Mouse (Mus musculus): Measurements from ENCODE around the gene Myt1l. TPM values are rescaled to one million over a fixed set of nuclear protein-coding genes. Genes with fewer than 3 reads are reported as not detected.

Gene Myt1l
- total and polyA plus RNA-seq, 2 experiments from 2014 or later, result 68.6 to 173 TPM

- peaks cover 14% of the 10 kb centered on the region for H3K4me1 ChIP-seq (ENCODE audit: insufficient read depth, low read length)
- H3K4me3 ChIP-seq (ENCODE audit: low read length), result no peak overlapping the region
- ATAC-seq, result peak; percentile 93
- peak; percentile 92 for TF ChIP-seq CTCF (IDR thresholded peaks at IDR 0.05; ENCODE audit: low read depth)
- 0 out of 2 replicates have a peak, but pooled peaks cover 5% of the 10 kb centered on the region for H3K36me3 ChIP-seq (ENCODE audit: insufficient read depth, low read length)
- no peaks in the 10 kb centered on the region for H3K9me3 ChIP-seq (ENCODE audit: low read length)
- WGBS, result 4% methylated on average over 9 of the region's 9 CpGs
- H3K4me2 ChIP-seq (ENCODE audit: low read depth, low read length), result no peak overlapping the region
- H3K9ac ChIP-seq (replicated peaks; ENCODE audit: low read length), result no peak overlapping the region
- H3K27ac ChIP-seq, result peak overlapping the region; percentile 76
- no peaks in the 10 kb centered on the region for H3K27me3 ChIP-seq (ENCODE audit: insufficient read depth, low read length)
- peak; percentile 95 for DNase-seq (ENCODE audit: low spot score)
These were observed 354.9 kb downstream of the Myt1l start for GRCm38 (mm10) chr12:29882871-29883617.

GRCm38 (mm10) chr12:29884376-29884775 lies 356.2 kb downstream of the Myt1l start:
- Histone ChIP-seq H3K36me3 (ENCODE audit: insufficient read depth, low read length) (0 out of 2 replicates have a peak, but pooled peaks cover 5% of the 10 kb centered on the region), H3K27ac (peak overlapping the region; percentile 76), H3K27me3 (ENCODE audit: insufficient read depth, low read length) (no peaks in the 10 kb centered on the region), H3K9ac (replicated peaks; ENCODE audit: low read length) (no peak overlapping the region), H3K4me3 (ENCODE audit: low read length) (no peak overlapping the region), H3K9me3 (ENCODE audit: low read length) (no peaks in the 10 kb centered on the region), H3K4me1 (ENCODE audit: insufficient read depth, low read length) (peaks cover 14% of the 10 kb centered on the region), H3K4me2 (ENCODE audit: low read depth, low read length) (no peak overlapping the region)
- no peak for TF ChIP-seq CTCF (IDR thresholded peaks at IDR 0.05; ENCODE audit: low read depth)
- DNase-seq (ENCODE audit: low spot score) (peak; percentile 74), ATAC-seq (0 out of 2 replicates have a peak, but pooled peaks have one; percentile 31)
- WGBS, result 46% methylated on average over 5 of the region's 5 CpGs

- no peak overlapping the region for H3K27ac ChIP-seq
- H3K4me2 ChIP-seq (ENCODE audit: low read depth, low read length), result no peak overlapping the region
- no peak overlapping the region for H3K9ac ChIP-seq (replicated peaks; ENCODE audit: low read length)
- peak; percentile 91 for TF ChIP-seq CTCF (IDR thresholded peaks at IDR 0.05; ENCODE audit: low read depth)
- ATAC-seq (peak; percentile 16; the same call in 1 of the 2 replicates), DNase-seq (ENCODE audit: low spot score) (peak; percentile 72)
- H3K9me3 ChIP-seq (ENCODE audit: low read length), result no peaks in the 10 kb centered on the region
- no peaks in the 10 kb centered on the region for H3K4me1 ChIP-seq (ENCODE audit: insufficient read depth, low read length)
- H3K4me3 ChIP-seq (ENCODE audit: low read length), result no peak overlapping the region
- no peaks in the 10 kb centered on the region for H3K27me3 ChIP-seq (ENCODE audit: insufficient read depth, low read length)
- peaks cover 3% of the 10 kb centered on the region; the same call in 1 of the 2 replicates for H3K36me3 ChIP-seq (ENCODE audit: insufficient read depth, low read length)
- WGBS, result 22% methylated on average over 3 of the region's 3 CpGs
These were observed 366.5 kb downstream of the Myt1l start for GRCm38 (mm10) chr12:29894669-29895068.

GRCm38 (mm10) chr12:29897533-29898085 lies 369.4 kb downstream of the Myt1l start:
- H3K4me3 ChIP-seq (ENCODE audit: low read length), result no peak overlapping the region
- ATAC-seq (peak; percentile 73), DNase-seq (ENCODE audit: low spot score) (peak; percentile 25)
- no peak overlapping the region for H3K4me2 ChIP-seq (ENCODE audit: low read depth, low read length)
- peaks cover 3% of the 10 kb centered on the region; the same call in 1 of the 2 replicates for H3K36me3 ChIP-seq (ENCODE audit: insufficient read depth, low read length)
- no peaks in the 10 kb centered on the region for H3K4me1 ChIP-seq (ENCODE audit: insufficient read depth, low read length)
- H3K27me3 ChIP-seq (ENCODE audit: insufficient read depth, low read length), result no peaks in the 10 kb centered on the region
- 0 out of 2 replicates have a peak overlapping the region, but pooled peaks have one; percentile 8 for H3K27ac ChIP-seq
- no peak overlapping the region for H3K9ac ChIP-seq (replicated peaks; ENCODE audit: low read length)
- no peak for TF ChIP-seq CTCF (IDR thresholded peaks at IDR 0.05; ENCODE audit: low read depth)
- WGBS, result 52% methylated on average over 3 of the region's 3 CpGs
- no peaks in the 10 kb centered on the region for H3K9me3 ChIP-seq (ENCODE audit: low read length)

- no peak overlapping the region for H3K4me3 ChIP-seq (ENCODE audit: low read length)
- no peaks in the 10 kb centered on the region for H3K9me3 ChIP-seq (ENCODE audit: low read length)
- H3K36me3 ChIP-seq (ENCODE audit: insufficient read depth, low read length), result no peaks in the 10 kb centered on the region
- no peaks in the 10 kb centered on the region for H3K27me3 ChIP-seq (ENCODE audit: insufficient read depth, low read length)
- ATAC-seq (no peak), DNase-seq (ENCODE audit: low spot score) (no peak)
- H3K4me1 ChIP-seq (ENCODE audit: insufficient read depth, low read length), result no peaks in the 10 kb centered on the region
- no peak for TF ChIP-seq CTCF (IDR thresholded peaks at IDR 0.05; ENCODE audit: low read depth)
- H3K4me2 ChIP-seq (ENCODE audit: low read depth, low read length), result no peak overlapping the region
- H3K9ac ChIP-seq (replicated peaks; ENCODE audit: low read length), result no peak overlapping the region
- no peak overlapping the region for H3K27ac ChIP-seq
- WGBS, result 81% methylated on average over 4 of the region's 4 CpGs
These were observed 376.1 kb downstream of the Myt1l start for GRCm38 (mm10) chr12:29904101-29904874.

- Histone ChIP-seq H3K4me3 (ENCODE audit: low read length) (no peak overlapping the region), H3K27ac (peak overlapping the region; percentile 1; the same call in 1 of the 2 replicates), H3K9me3 (ENCODE audit: low read length) (no peaks in the 10 kb centered on the region), H3K4me1 (ENCODE audit: insufficient read depth, low read length) (no peaks in the 10 kb centered on the region), H3K4me2 (ENCODE audit: low read depth, low read length) (no peak overlapping the region), H3K27me3 (ENCODE audit: insufficient read depth, low read length) (no peaks in the 10 kb centered on the region), H3K9ac (replicated peaks; ENCODE audit: low read length) (no peak overlapping the region), H3K36me3 (ENCODE audit: insufficient read depth, low read length) (peaks cover 8% of the 10 kb centered on the region; the same call in 1 of the 2 replicates)
- DNase-seq (ENCODE audit: low spot score), result peak; percentile 80
- ATAC-seq, result peak; percentile 60
- TF ChIP-seq CTCF (IDR thresholded peaks at IDR 0.05; ENCODE audit: low read depth), result peak; percentile 81
- WGBS, result 50% methylated on average over 2 of the region's 2 CpGs
These were observed 378.9 kb downstream of the Myt1l start for GRCm38 (mm10) chr12:29907056-29907455.
